Mouse (Mus musculus): ENCODE data around the gene Mink1. TPM values are rescaled to one million over a fixed set of nuclear protein-coding genes. Genes with fewer than 3 reads are reported as not detected.

Gene Mink1
- total and polyA plus RNA-seq, 3 experiments: 33.8 to 230 (median 57.3) TPM

GRCm38 (mm10) chr11:70652029-70652883 is 89.6 kb downstream of the Mink1 start:
- Histone ChIP-seq H3K27me3 (ENCODE audit: control insufficient read depth in 1 of 2, insufficient read depth in 2 of 2, low read length in 2 of 2) (no peaks in the 10 kb centered on the region), H3K9me3 (replicated peaks; ENCODE audit: insufficient read depth, low read length) (no peaks in the 10 kb centered on the region), H3K36me3 (ENCODE audit: control insufficient read depth in 1 of 2, insufficient read depth in 2 of 2, low read length in 2 of 2) (peaks cover 17 to 52% of the 10 kb centered on the region in 2 experiments), H3K9ac (ENCODE audit: control insufficient read depth, low read depth, low read length, poor library complexity, severe bottlenecking) (peak overlapping the region; percentile 99), H3K79me2 (ENCODE audit: control insufficient read depth, insufficient read depth, low read length, poor library complexity) (peaks cover 76% of the 10 kb centered on the region), H3K4me1 (ENCODE audit: control insufficient read depth in 1 of 2, insufficient read depth in 2 of 2, low read length in 2 of 2) (peaks cover 14 to 49% of the 10 kb centered on the region in 2 experiments), H3K4me3 (ENCODE audit: control insufficient read depth in 1 of 2, insufficient read depth in 1 of 2, low read depth in 2 of 2, low read length in 2 of 2) (peak overlapping the region; percentile 96 to 98), H3K27ac (ENCODE audit: control insufficient read depth, low read depth, low read length) (peak overlapping the region; percentile 73)
- DNase-seq (ENCODE audit: low read depth, low spot score): peak; percentile 55
- TF ChIP-seq CHD2 (IDR thresholded peaks at IDR 0.05; ENCODE audit: low read length): peak; percentile 3; the same call in 1 of the 2 replicates
- peak; percentile 85 for TF ChIP-seq ETS1 (IDR thresholded peaks at IDR 0.05; ENCODE audit: low read depth, low read length)
- TF ChIP-seq SIN3A (IDR thresholded peaks at IDR 0.05; ENCODE audit: low read length): peak; percentile 57
- TF ChIP-seq POLR2AphosphoS2 (IDR thresholded peaks at IDR 0.05; ENCODE audit: low read length): peak; percentile 21; the same call in 1 of the 2 replicates
- TF ChIP-seq EP300 (IDR thresholded peaks at IDR 0.05; ENCODE audit: low read depth in 1 of 2, low read length in 2 of 2): no peak; a peak in 1 of 4 replicates

- H3K36me3 ChIP-seq (ENCODE audit: control insufficient read depth in 1 of 2, insufficient read depth in 2 of 2, low read length in 2 of 2): peaks cover 17 to 54% of the 10 kb centered on the region in 2 experiments
- H3K9me3 ChIP-seq (replicated peaks; ENCODE audit: insufficient read depth, low read length): no peaks in the 10 kb centered on the region
These were observed 90.2 kb downstream of the Mink1 start for GRCm38 (mm10) chr11:70652884-70653344.

More at GRCm38 (mm10) chr11:70652884-70653344, 90.2 kb downstream of the Mink1 start:
- H3K4me3 ChIP-seq (ENCODE audit: control insufficient read depth in 1 of 2, insufficient read depth in 1 of 2, low read depth in 2 of 2, low read length in 2 of 2): peak overlapping the region; percentile 96 to 98
- peak; percentile 85 for DNase-seq (ENCODE audit: low read depth, low spot score)
- TF ChIP-seq RAD21 (IDR thresholded peaks at IDR 0.05; ENCODE audit: low read depth, low read length) (no peak), EP300 (IDR thresholded peaks at IDR 0.05; ENCODE audit: low read depth in 1 of 2, low read length in 2 of 2) (peak in 1 of 2 experiments; percentile 23; a peak in 2 of 4 replicates), MAZ (IDR thresholded peaks at IDR 0.05; ENCODE audit: low read depth, low read length) (peak; percentile 74), MEF2A (IDR thresholded peaks at IDR 0.05; ENCODE audit: extremely low read depth, insufficient replicate concordance, low read depth, low read length, poor library complexity, severe bottlenecking) (no peak), POLR2AphosphoS2 (IDR thresholded peaks at IDR 0.05; ENCODE audit: low read length) (no peak; the same call in 1 of the 2 replicates), SMC3 (IDR thresholded peaks at IDR 0.05; ENCODE audit: low read depth, low read length) (0 out of 2 replicates have a peak, but pooled peaks have one; percentile 3), E2F4 (IDR thresholded peaks at IDR 0.05; ENCODE audit: borderline replicate concordance, low read depth, low read length) (no peak), CTCF (IDR thresholded peaks at IDR 0.05 in 2 of 3, conservative IDR thresholded peaks at IDR 0.05 in 1 of 3; ENCODE audit: control insufficient read depth in 1 of 3, insufficient read depth in 1 of 3, low read depth in 2 of 3, low read length in 3 of 3, poor library complexity in 1 of 3, severe bottlenecking in 1 of 3) (no peak), MYC (IDR thresholded peaks at IDR 0.05; ENCODE audit: low read depth, low read length) (0 out of 2 replicates have a peak, but pooled peaks have one; percentile 10), MYB (IDR thresholded peaks at IDR 0.05; ENCODE audit: low read depth, low read length) (no peak), TCF12 (IDR thresholded peaks at IDR 0.05; ENCODE audit: low read depth, low read length) (no peak; the same call in 1 of the 2 replicates), NELFE (IDR thresholded peaks at IDR 0.05; ENCODE audit: low read depth, low read length) (no peak), ZMIZ1 (IDR thresholded peaks at IDR 0.05; ENCODE audit: low read depth, low read length) (peak; percentile 17; the same call in 1 of the 2 replicates), ELF1 (IDR thresholded peaks at IDR 0.05; ENCODE audit: low read depth, low read length) (no peak)
- H3K9ac ChIP-seq (ENCODE audit: control insufficient read depth, low read depth, low read length, poor library complexity, severe bottlenecking): peak overlapping the region; percentile 99
- peaks cover 71% of the 10 kb centered on the region for H3K79me2 ChIP-seq (ENCODE audit: control insufficient read depth, insufficient read depth, low read length, poor library complexity)
- peaks cover 14 to 54% of the 10 kb centered on the region in 2 experiments for H3K4me1 ChIP-seq (ENCODE audit: control insufficient read depth in 1 of 2, insufficient read depth in 2 of 2, low read length in 2 of 2)
- H3K27me3 ChIP-seq (ENCODE audit: control insufficient read depth in 1 of 2, insufficient read depth in 2 of 2, low read length in 2 of 2): no peaks in the 10 kb centered on the region
- H3K27ac ChIP-seq (ENCODE audit: control insufficient read depth, low read depth, low read length): peak overlapping the region; percentile 73

Data from MEL (cell line).